Mouse (Mus musculus) liver, adult 2 months (tissue): ENCODE data around the gene Il23a.
"Not testable (repeated sequence)": the region's sequence is repeated elsewhere in the genome, so short reads cannot be mapped to it uniquely, and the experiment has no call there.

ENCODE experiments used
- CTCF ChIP-seq: fragments of 200-500 bp; IDR thresholded peaks from 2 replicates; pipeline ENCODE4 v1.5.1; 2011; ENCODE audit warnings: low read depth, low read length, control low read depth
- POLR2A ChIP-seq: fragments of 200-500 bp; IDR thresholded peaks from 2 replicates; pipeline ENCODE4 v1.6.1; 2011; ENCODE audit warnings: low read length, control low read depth; ENCODE audit not compliant: insufficient read depth; ENCODE audit errors: extremely low read depth

DNA sequence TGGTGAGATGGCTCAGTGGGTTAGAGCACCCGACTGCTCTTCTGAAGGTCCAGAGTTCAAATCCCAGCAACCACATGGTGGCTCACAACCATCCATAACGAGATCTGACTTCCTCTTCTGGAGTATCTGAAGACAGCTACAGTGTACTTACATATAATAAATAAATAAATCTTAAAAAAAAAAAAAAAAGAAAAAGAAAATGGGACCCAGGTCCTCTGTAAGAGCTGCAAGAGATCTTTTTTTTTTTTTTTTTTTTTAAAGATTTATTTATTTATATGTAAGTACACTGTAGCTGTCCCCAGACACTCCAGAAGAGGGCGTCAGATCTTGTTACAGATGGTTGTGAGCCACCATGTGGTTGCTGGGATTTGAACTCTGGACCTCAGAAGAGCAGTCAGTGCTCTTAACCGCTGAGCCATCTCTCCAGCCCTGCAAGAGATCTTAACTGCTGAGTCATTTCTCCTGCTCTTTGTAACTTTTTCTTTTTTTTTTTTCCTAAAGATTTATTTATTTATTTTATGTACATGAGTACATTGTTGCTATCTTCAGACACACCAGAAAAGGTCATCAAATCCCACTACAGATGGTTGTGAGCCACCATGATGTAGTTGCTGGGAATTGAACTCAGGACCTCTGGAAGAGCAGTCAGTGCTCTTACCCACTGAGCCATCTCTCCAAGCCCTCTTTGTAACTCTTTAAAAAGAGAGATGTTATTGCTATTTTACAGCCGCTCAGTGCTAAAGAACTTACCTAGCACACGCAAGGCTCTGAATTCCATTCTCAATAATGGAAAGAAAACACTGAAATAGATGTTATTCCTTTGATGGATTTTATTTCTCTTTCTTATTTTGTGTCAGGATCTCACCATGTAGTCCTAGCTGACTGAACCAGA is 34.1 kb upstream of the Il23a start:
- TF ChIP-seq POLR2A, CTCF: not testable (repeated sequence)
